Mouse (Mus musculus): ENCODE results near the gene Orm3. TPM values are rescaled to one million over a fixed set of nuclear protein-coding genes. Genes with fewer than 3 reads are reported as not detected.
A peak's percentile ranks its signal among the peaks of the same experiment; 100 is the strongest.

The Orm3 gene
- polyA plus RNA-seq, 1 experiment from 2014 or later = not detected

GRCm38 (mm10) chr4:63401620-63402019 is 45.7 kb downstream of the Orm3 start:
- Histone ChIP-seq H3K9me3 (ENCODE audit: control insufficient read depth, low read length) (no peaks in the 10 kb centered on the region), H3K36me3 (ENCODE audit: control insufficient read depth, insufficient read depth, low read length) (no peaks in the 10 kb centered on the region), H3K4me3 (ENCODE audit: low read depth, low read length) (no peak overlapping the region), H3K4me2 (replicated peaks; ENCODE audit: low read depth) (no peak overlapping the region), H3K4me1 (replicated peaks; ENCODE audit: control insufficient read depth, insufficient read depth) (peaks cover 15% of the 10 kb centered on the region), H3K9ac (ENCODE audit: low read length) (no peak overlapping the region), H3K27ac (replicated peaks) (0 out of 2 replicates have a peak overlapping the region, but pooled peaks have one; percentile 18), H3K27me3 (ENCODE audit: control insufficient read depth, insufficient read depth, low read length) (no peaks in the 10 kb centered on the region)
- ATAC-seq (ENCODE audit: low FRiP score, low TSS enrichment) (no peak), DNase-seq (ENCODE audit: low spot score) (no peak)
- TF ChIP-seq EP300 (optimal IDR thresholded peaks at IDR 0.05) (no peak), CTCF (IDR thresholded peaks at IDR 0.05; ENCODE audit: low read depth) (no peak)
- WGBS = 61% methylated on average over 6 of the region's 6 CpGs

GRCm38 (mm10) chr4:63402056-63402455 is 46.1 kb downstream of the Orm3 start:
- Histone ChIP-seq H3K36me3 (ENCODE audit: control insufficient read depth, insufficient read depth, low read length) (no peaks in the 10 kb centered on the region), H3K27me3 (ENCODE audit: control insufficient read depth, insufficient read depth, low read length) (no peaks in the 10 kb centered on the region), H3K4me2 (replicated peaks; ENCODE audit: low read depth) (peak overlapping the region; percentile 54; the same call in 1 of the 2 replicates), H3K9me3 (ENCODE audit: control insufficient read depth, low read length) (no peaks in the 10 kb centered on the region), H3K4me1 (replicated peaks; ENCODE audit: control insufficient read depth, insufficient read depth) (peaks cover 15% of the 10 kb centered on the region), H3K27ac (replicated peaks) (peak overlapping the region; percentile 90; the same call in 1 of the 2 replicates), H3K9ac (ENCODE audit: low read length) (no peak overlapping the region), H3K4me3 (ENCODE audit: low read depth, low read length) (no peak overlapping the region; the same call in 1 of the 2 replicates)
- ATAC-seq (ENCODE audit: low FRiP score, low TSS enrichment) = no peak
- WGBS = 74% methylated on average over 10 of the region's 10 CpGs
- no peak for DNase-seq (ENCODE audit: low spot score)
- TF ChIP-seq CTCF (IDR thresholded peaks at IDR 0.05; ENCODE audit: low read depth) (no peak), EP300 (optimal IDR thresholded peaks at IDR 0.05) (no peak)

GRCm38 (mm10) chr4:63402558-63402957 is 46.6 kb downstream of the Orm3 start:
- peaks cover 15% of the 10 kb centered on the region for H3K4me1 ChIP-seq (replicated peaks; ENCODE audit: control insufficient read depth, insufficient read depth)
- peak overlapping the region; percentile 54 for H3K4me2 ChIP-seq (replicated peaks; ENCODE audit: low read depth)
- DNase-seq (ENCODE audit: low spot score) = no peak
- WGBS = 26% methylated on average over 6 of the region's 6 CpGs
- TF ChIP-seq CTCF (IDR thresholded peaks at IDR 0.05; ENCODE audit: low read depth) = no peak
- TF ChIP-seq EP300 (optimal IDR thresholded peaks at IDR 0.05) = no peak
- peak overlapping the region; percentile 90 for H3K27ac ChIP-seq (replicated peaks)
- H3K36me3 ChIP-seq (ENCODE audit: control insufficient read depth, insufficient read depth, low read length) = no peaks in the 10 kb centered on the region
- H3K9me3 ChIP-seq (ENCODE audit: control insufficient read depth, low read length) = no peaks in the 10 kb centered on the region
- ATAC-seq (ENCODE audit: low FRiP score, low TSS enrichment) = peak; percentile 18
- H3K9ac ChIP-seq (ENCODE audit: low read length) = peak overlapping the region; percentile 59
- H3K27me3 ChIP-seq (ENCODE audit: control insufficient read depth, insufficient read depth, low read length) = no peaks in the 10 kb centered on the region
- peak overlapping the region; percentile 36 for H3K4me3 ChIP-seq (ENCODE audit: low read depth, low read length)

GRCm38 (mm10) chr4:63403040-63403959 is 47.3 kb downstream of the Orm3 start, which contains the start of gene Akna:
Akna (minus strand) TSS chr4:63403354.
- no peaks in the 10 kb centered on the region for H3K27me3 ChIP-seq (ENCODE audit: control insufficient read depth, insufficient read depth, low read length)
- H3K4me1 ChIP-seq (replicated peaks; ENCODE audit: control insufficient read depth, insufficient read depth) = peaks cover 15% of the 10 kb centered on the region
- no peaks in the 10 kb centered on the region for H3K36me3 ChIP-seq (ENCODE audit: control insufficient read depth, insufficient read depth, low read length)
- peak; percentile 90 for DNase-seq (ENCODE audit: low spot score)
- ATAC-seq (ENCODE audit: low FRiP score, low TSS enrichment) = peak; percentile 93
- no peak for TF ChIP-seq EP300 (optimal IDR thresholded peaks at IDR 0.05)
- TF ChIP-seq CTCF (IDR thresholded peaks at IDR 0.05; ENCODE audit: low read depth) = no peak; the same call in 1 of the 2 replicates
- 6% methylated on average over 17 of the region's 17 CpGs for WGBS
- H3K9me3 ChIP-seq (ENCODE audit: control insufficient read depth, low read length) = no peaks in the 10 kb centered on the region
- peak within 1 kb of the TSS; percentile 90 for H3K27ac ChIP-seq (replicated peaks)
- peak within 1 kb of the TSS; percentile 59 for H3K9ac ChIP-seq (ENCODE audit: low read length)
- H3K4me3 ChIP-seq (ENCODE audit: low read depth, low read length) = peak within 1 kb of the TSS; percentile 36
- H3K4me2 ChIP-seq (replicated peaks; ENCODE audit: low read depth) = peak within 1 kb of the TSS; percentile 54

- Histone ChIP-seq H3K9ac (ENCODE audit: low read length) (no peak overlapping the region), H3K9me3 (ENCODE audit: control insufficient read depth, low read length) (no peaks in the 10 kb centered on the region), H3K4me3 (ENCODE audit: low read depth, low read length) (no peak overlapping the region), H3K4me2 (replicated peaks; ENCODE audit: low read depth) (0 out of 2 replicates have a peak overlapping the region, but pooled peaks have one; percentile 1), H3K27ac (replicated peaks) (peak overlapping the region; percentile 90; the same call in 1 of the 2 replicates), H3K4me1 (replicated peaks; ENCODE audit: control insufficient read depth, insufficient read depth) (peaks cover 15% of the 10 kb centered on the region), H3K36me3 (ENCODE audit: control insufficient read depth, insufficient read depth, low read length) (no peaks in the 10 kb centered on the region), H3K27me3 (ENCODE audit: control insufficient read depth, insufficient read depth, low read length) (no peaks in the 10 kb centered on the region)
- DNase-seq (ENCODE audit: low spot score) (no peak), ATAC-seq (ENCODE audit: low FRiP score, low TSS enrichment) (no peak)
- 66% methylated on average over 7 of the region's 7 CpGs for WGBS
- TF ChIP-seq EP300 (optimal IDR thresholded peaks at IDR 0.05) = no peak
Observed at GRCm38 (mm10) chr4:63404205-63404604, 48.2 kb downstream of the Orm3 start.

- no peak for ATAC-seq (ENCODE audit: low FRiP score, low TSS enrichment)
- Histone ChIP-seq H3K27me3 (ENCODE audit: control insufficient read depth, insufficient read depth, low read length) (no peaks in the 10 kb centered on the region), H3K4me2 (replicated peaks; ENCODE audit: low read depth) (no peak overlapping the region), H3K9ac (ENCODE audit: low read length) (no peak overlapping the region), H3K9me3 (ENCODE audit: control insufficient read depth, low read length) (no peaks in the 10 kb centered on the region), H3K36me3 (ENCODE audit: control insufficient read depth, insufficient read depth, low read length) (no peaks in the 10 kb centered on the region), H3K4me3 (ENCODE audit: low read depth, low read length) (no peak overlapping the region), H3K27ac (replicated peaks) (no peak overlapping the region), H3K4me1 (replicated peaks; ENCODE audit: control insufficient read depth, insufficient read depth) (peaks cover 17% of the 10 kb centered on the region)
- no peak for DNase-seq (ENCODE audit: low spot score)
- TF ChIP-seq CTCF (IDR thresholded peaks at IDR 0.05; ENCODE audit: low read depth) (no peak), EP300 (optimal IDR thresholded peaks at IDR 0.05) (no peak)
- WGBS = 29% methylated on average over 7 of the region's 7 CpGs
Observed at GRCm38 (mm10) chr4:63405051-63405450, 49.1 kb downstream of the Orm3 start.

Measured in stomach, postnatal 0 days (tissue).